ENCODE assay signal across 7 mouse cellular contexts in the genomic region with DNA sequence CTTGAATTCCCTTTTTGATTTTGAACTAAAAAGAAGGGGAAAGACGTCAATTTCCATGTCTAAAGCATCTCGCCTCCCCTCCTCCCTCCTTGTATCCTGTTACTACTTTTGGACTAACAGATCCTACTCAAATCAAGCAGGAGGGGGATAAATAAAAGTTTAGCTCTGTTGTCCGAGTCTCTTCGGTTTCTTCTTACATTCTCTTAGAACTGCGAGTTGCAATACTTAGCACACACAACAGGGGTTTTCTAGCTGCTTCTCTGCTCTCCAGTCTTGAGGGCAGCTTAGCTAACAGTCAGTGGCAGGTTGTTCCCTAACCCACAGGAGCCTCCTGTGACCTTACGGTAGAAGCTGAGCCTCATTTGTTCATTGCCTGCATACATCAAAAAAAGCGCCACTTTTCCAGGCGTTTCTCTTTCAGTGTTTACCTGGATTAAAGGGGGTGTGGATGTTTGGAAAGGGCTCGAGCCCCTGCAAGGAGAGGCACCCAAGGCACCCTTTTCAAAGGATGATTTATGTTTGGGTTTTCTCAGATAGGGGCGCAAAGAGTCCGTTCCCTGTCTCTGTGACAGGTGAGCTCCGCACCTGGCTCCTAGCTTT.
DNase-seq lines count a peak whose midpoint lies in the region; ATAC-seq lines count a peak whose summit lies in the region.

No protein-coding gene starts in this region.

- H3K4me3 ChIP-seq in forebrain, embryonic 16.5 days (replicated peaks; ENCODE audit: low read length) = peak overlapping the region; percentile 65
- peak overlapping the region; percentile 60 for H3K4me3 ChIP-seq in intestine, embryonic 16.5 days (ENCODE audit: low read length)

- 15% methylated on average over 12 of the region's 12 CpGs for WGBS in forebrain, embryonic 16.5 days
- WGBS in intestine, embryonic 16.5 days = 10% methylated on average over 12 of the region's 12 CpGs

- H3K4me1 ChIP-seq in forebrain, embryonic 16.5 days (replicated peaks; ENCODE audit: control insufficient read depth, insufficient read depth, low read length) = peaks cover 13% of the 10 kb centered on the region
- peaks cover 11% of the 10 kb centered on the region for H3K4me1 ChIP-seq in intestine, embryonic 16.5 days (ENCODE audit: control insufficient read depth, insufficient read depth, low read length)

- DNase-seq in ES-CJ7 (ENCODE audit: low read depth, low spot score) (peak; percentile 71), adipocyte (ENCODE audit: low spot score) (peak; percentile 7)
- peak; percentile 45 for DNase-seq in lung, postnatal 36 days
- DNase-seq in right cerebral cortex, postnatal 14 days = no peak
- no peak for DNase-seq in frontal cortex, postnatal 25 days (ENCODE audit: low spot score in 2 of 2)

- H3K27ac ChIP-seq in forebrain, embryonic 16.5 days (ENCODE audit: low read length) = no peak overlapping the region
- peak overlapping the region; percentile 90 for H3K27ac ChIP-seq in intestine, embryonic 16.5 days (ENCODE audit: low read length)

- no peaks in the 10 kb centered on the region for H3K36me3 ChIP-seq in forebrain, embryonic 16.5 days (ENCODE audit: control insufficient read depth, insufficient read depth)
- H3K36me3 ChIP-seq in intestine, embryonic 16.5 days (ENCODE audit: control insufficient read depth, insufficient read depth, low read length) = no peaks in the 10 kb centered on the region

- H3K9me3 ChIP-seq in forebrain, embryonic 16.5 days (ENCODE audit: control insufficient read depth, low read length) = no peaks in the 10 kb centered on the region
- H3K9me3 ChIP-seq in intestine, embryonic 16.5 days (ENCODE audit: control insufficient read depth, low read length) = no peaks in the 10 kb centered on the region

- no peak for ATAC-seq in forebrain, embryonic 16.5 days
- no peak for ATAC-seq in intestine, embryonic 16.5 days

- H3K9ac ChIP-seq in forebrain, embryonic 16.5 days (replicated peaks; ENCODE audit: low read depth, low read length) = peak overlapping the region; percentile 86
- peak overlapping the region; percentile 73 for H3K9ac ChIP-seq in intestine, embryonic 16.5 days (ENCODE audit: low read depth, low read length)

- no peaks in the 10 kb centered on the region for H3K27me3 ChIP-seq in forebrain, embryonic 16.5 days (replicated peaks; ENCODE audit: control insufficient read depth, insufficient read depth, low read length)
- peaks cover 5% of the 10 kb centered on the region; the same call in 1 of the 2 replicates for H3K27me3 ChIP-seq in intestine, embryonic 16.5 days (replicated peaks; ENCODE audit: control insufficient read depth, insufficient read depth, low read length)

- peak overlapping the region; percentile 79 for H3K4me2 ChIP-seq in forebrain, embryonic 16.5 days (ENCODE audit: low read length)
- H3K4me2 ChIP-seq in intestine, embryonic 16.5 days (ENCODE audit: low read depth, low read length) = peak overlapping the region; percentile 85

Comparison
In these comparisons a context has a peak if more than half of its experiments do, and no peak if none do; other contexts are left out.
1. DNase-seq: peak in ES-CJ7 (single experiment), adipocyte (single experiment) and lung, postnatal 36 days (single experiment); none in right cerebral cortex, postnatal 14 days (single experiment) and frontal cortex, postnatal 25 days (0 of 2).